Mouse (Mus musculus) central nervous system, embryonic 14 days (tissue): ENCODE results near the gene Bpifa2. TPM values are rescaled to one million over a fixed set of nuclear protein-coding genes. Genes with fewer than 3 reads are reported as not detected.

ENCODE experiments used
- polyA plus RNA-seq: library from polyadenylated mRNA; depleted of rRNA; stranded (reverse); fragments of >200 nt; gene quantifications from 2 replicates; pipeline ENCODE4 v1.2.3, GENCODE M21; 2012; rRNA removed

The Bpifa2 gene
- polyA plus RNA-seq: not detected in 2 replicates

GRCm38 (mm10) chr2:154007965-154008364, at the start of gene Bpifa2:
Gene Bpifa2, plus strand, starts transcription at chr2:154008265.

DNA sequence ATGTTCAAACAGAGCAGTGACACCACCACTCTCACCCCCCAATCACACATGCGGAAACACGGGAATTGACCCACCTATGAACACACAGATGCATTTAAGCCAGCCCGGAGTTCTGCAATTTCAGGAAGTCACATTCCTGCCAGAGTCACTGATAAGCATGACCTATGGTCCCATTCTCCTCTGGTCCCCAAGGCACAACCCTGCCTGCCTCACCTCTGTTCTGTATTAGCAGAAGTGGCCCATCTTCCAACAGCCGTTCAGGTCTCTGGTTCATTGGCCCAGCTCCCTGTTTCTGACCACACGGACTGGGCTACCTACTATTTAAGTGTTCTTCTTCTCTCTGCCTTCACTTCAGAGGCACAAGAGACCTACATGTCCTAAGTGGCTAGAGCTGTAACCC, 33.5 kb upstream of the Bpifa2 start, which contains the start of gene Bpifa6:
Gene Bpifa6, plus strand, starts transcription at position 364 of the 400 bp plus-strand sequence.

Other genes with a start within 250 kb of the Bpifa2 start
- 0.09 and 0.14 TPM in 2 replicates for gene Efcab8, start 228.3 kb upstream of the Bpifa2 start, polyA plus RNA-seq
- gene Sun5, start 137.2 kb upstream of the Bpifa2 start, polyA plus RNA-seq: not detected in 2 replicates
- 0.06 TPM in 1 of 2 replicates, not detected in the other for gene Bpifb2, start 133.2 kb upstream of the Bpifa2 start, polyA plus RNA-seq
- not detected in 2 replicates for gene Bpifb6, start 107.9 kb upstream of the Bpifa2 start, polyA plus RNA-seq
- gene Bpifb3, start 90.0 kb upstream of the Bpifa2 start, polyA plus RNA-seq: not detected in 2 replicates
- not detected in 2 replicates for gene Bpifb4, start 70.1 kb upstream of the Bpifa2 start, polyA plus RNA-seq
- gene Bpifa6, start 33.3 kb upstream of the Bpifa2 start, polyA plus RNA-seq: not detected in 2 replicates
- gene Bpifa3, start 122.1 kb downstream of the Bpifa2 start, polyA plus RNA-seq: not detected in 2 replicates
- gene Bpifa1, start 134.6 kb downstream of the Bpifa2 start, polyA plus RNA-seq: 0.36 TPM in 1 of 2 replicates, not detected in the other
- gene Bpifa5, start 154.3 kb downstream of the Bpifa2 start, polyA plus RNA-seq: not detected in 2 replicates
- 0.06 and 0.07 TPM in 2 replicates for gene Bpifb1, start 182.6 kb downstream of the Bpifa2 start, polyA plus RNA-seq
- 0.25 and 0.26 TPM in 2 replicates for gene Bpifb5, start 215.5 kb downstream of the Bpifa2 start, polyA plus RNA-seq
- gene Bpifb9a, start 249.6 kb downstream of the Bpifa2 start, polyA plus RNA-seq: not detected in 2 replicates